Mouse (Mus musculus) left cerebral cortex, postnatal 14 days (tissue): Measurements from ENCODE around the gene Pde2a. TPM values are rescaled to one million over a fixed set of nuclear protein-coding genes. Genes with fewer than 3 reads are reported as not detected.

ENCODE experiments used
- DNase-seq, 2 experiments: peaks; one replicate each; pipeline ENCODE4 v3.0.0; 2021 to 2022; ENCODE audit warnings: low spot score in 2 of 2, mixed read lengths in 1 of 2
- intact Hi-C: fragments of 180-260 bp; cut with DNase I; formaldehyde crosslinking; loops from one replicate; pipeline ENCODE4 v1.15.1; 2025
- total RNA-seq, 2 experiments: library from RNA; stranded (reverse); gene quantifications; 2 replicates each; pipeline ENCODE4 v1.2.3; 2021

The Pde2a gene
- total RNA-seq, 2 experiments from 2014 or later: 349 to 363 TPM

- intact Hi-C loops: no loop called here
- DNase-seq: no peak
These were observed 22.7 kb downstream of the Pde2a start for GRCm38 (mm10) chr7:101444211-101444610.

- intact Hi-C loops: loop anchor here (1.0 to 5.0 kb wide), 4 partner anchors 53 to 167 kb away; no protein-coding TSS in a partner anchor
- DNase-seq: no peak
These were observed 28.4 kb downstream of the Pde2a start for GRCm38 (mm10) chr7:101449855-101450254.

- peak; percentile 88 to 92 for DNase-seq
- intact Hi-C loops: loop anchor here (1.0 to 5.0 kb wide), 4 partner anchors 53 to 167 kb away; no protein-coding TSS in a partner anchor
These were observed 29.2 kb downstream of the Pde2a start for GRCm38 (mm10) chr7:101450422-101451401.

- intact Hi-C loops: loop anchor here (5.0 kb wide), 2 partner anchors 70 to 165 kb away; no protein-coding TSS in a partner anchor
- DNase-seq: peak in 1 of 2 experiments; percentile 66
These were observed 31.2 kb downstream of the Pde2a start for GRCm38 (mm10) chr7:101452669-101453068.

- intact Hi-C loops: loop anchor here (5.0 kb wide), 2 partner anchors 69 to 164 kb away; no protein-coding TSS in a partner anchor
- no peak for DNase-seq
These were observed 31.8 kb downstream of the Pde2a start for GRCm38 (mm10) chr7:101453296-101453695.

GRCm38 (mm10) chr7:101453725-101454124 lies 32.2 kb downstream of the Pde2a start:
- intact Hi-C loops: loop anchor here (5.0 kb wide), 2 partner anchors 69 to 164 kb away; no protein-coding TSS in a partner anchor
- no peak for DNase-seq

- intact Hi-C loops: loop anchor here (5.0 kb wide), 2 partner anchors 68 to 163 kb away; no protein-coding TSS in a partner anchor
- DNase-seq: no peak
These were observed 33.0 kb downstream of the Pde2a start for GRCm38 (mm10) chr7:101454479-101454878.

- intact Hi-C loops: no loop called here
- DNase-seq: no peak
These were observed 33.6 kb downstream of the Pde2a start for GRCm38 (mm10) chr7:101455141-101455540.

GRCm38 (mm10) chr7:101456318-101456717 lies 34.8 kb downstream of the Pde2a start:
- intact Hi-C loops: no loop called here
- DNase-seq: no peak

GRCm38 (mm10) chr7:101456789-101457188 lies 35.3 kb downstream of the Pde2a start:
- intact Hi-C loops: no loop called here
- DNase-seq: no peak

GRCm38 (mm10) chr7:101457283-101457682 lies 35.8 kb downstream of the Pde2a start:
- intact Hi-C loops: no loop called here
- peak; percentile 63 to 73 for DNase-seq

- DNase-seq: no peak
- intact Hi-C loops: no loop called here
These were observed 36.3 kb downstream of the Pde2a start for GRCm38 (mm10) chr7:101457801-101458200.

- intact Hi-C loops: no loop called here
- DNase-seq: no peak
These were observed 36.8 kb downstream of the Pde2a start for GRCm38 (mm10) chr7:101458278-101458781.

GRCm38 (mm10) chr7:101459305-101459813 lies 37.9 kb downstream of the Pde2a start:
- no peak for DNase-seq
- intact Hi-C loops: no loop called here

GRCm38 (mm10) chr7:101459923-101460607 lies 38.6 kb downstream of the Pde2a start:
- intact Hi-C loops: no loop called here

GRCm38 (mm10) chr7:101460608-101460957 lies 39.1 kb downstream of the Pde2a start:
- DNase-seq: peak; percentile 61 to 70
- intact Hi-C loops: no loop called here

More at GRCm38 (mm10) chr7:101459923-101460607, 38.6 kb downstream of the Pde2a start:
- DNase-seq: no peak

GRCm38 (mm10) chr7:101461571-101461970 lies 40.1 kb downstream of the Pde2a start:
- DNase-seq: no peak
- intact Hi-C loops: no loop called here

- intact Hi-C loops: no loop called here
- peak; percentile 62 to 81 for DNase-seq
These were observed 41.0 kb downstream of the Pde2a start for GRCm38 (mm10) chr7:101462327-101463068.
